Comparison of ENCODE assay signal across 24 mouse cellular contexts in the genomic region with DNA sequence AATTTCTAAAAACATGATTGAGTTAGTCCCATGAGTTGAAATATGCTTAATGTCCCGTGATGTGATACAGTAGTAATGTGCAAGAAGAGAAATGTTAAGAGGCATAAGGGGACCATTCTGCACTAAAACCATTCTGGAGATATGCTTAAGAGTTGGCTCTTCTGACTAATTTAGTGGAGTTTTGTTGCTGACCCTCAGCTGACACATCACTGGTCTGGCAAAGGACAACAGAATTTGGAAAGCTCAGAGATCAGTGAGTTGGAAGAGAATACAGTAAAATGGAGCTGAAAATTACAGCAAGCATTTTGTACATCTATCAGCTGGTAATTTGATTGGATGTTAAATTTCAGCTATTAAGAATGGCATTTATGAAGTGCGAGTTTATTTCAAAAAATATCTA.
"Had no signal": no experiment of that assay in that cellular context is flagged by ENCODE, and none has a peak within 500 bp of the region (broad histone marks: within the 10 kb centered on the region; RNA-seq: fewer than 3 reads in every experiment).

No protein-coding gene starts in this region.

- ATAC-seq: hindbrain, postnatal 0 days; intestine, embryonic 16.5 days had no signal

- H3K4me3 ChIP-seq: heart, adult 2 months; heart, embryonic 13.5 days; heart, embryonic 15.5 days; hindbrain, embryonic 13.5 days; hindbrain, embryonic 15.5 days; kidney, embryonic 15.5 days; limb, embryonic 13.5 days; limb, embryonic 15.5 days had no signal

- H3K27ac ChIP-seq: heart, adult 2 months; heart, embryonic 13.5 days; heart, embryonic 15.5 days; hindbrain, embryonic 13.5 days; hindbrain, embryonic 15.5 days; hindbrain, postnatal 0 days; kidney, embryonic 15.5 days; kidney, postnatal 0 days; limb, embryonic 13.5 days; limb, embryonic 15.5 days had no signal

- H3K4me1 ChIP-seq: hindbrain, embryonic 13.5 days; hindbrain, embryonic 15.5 days; kidney, embryonic 15.5 days; limb, embryonic 13.5 days; limb, embryonic 15.5 days had no signal

- H3K27me3 ChIP-seq: heart, embryonic 13.5 days; heart, embryonic 15.5 days; hindbrain, embryonic 13.5 days; hindbrain, embryonic 15.5 days; kidney, embryonic 15.5 days; limb, embryonic 13.5 days; limb, embryonic 15.5 days had no signal

- H3K4me2 ChIP-seq: heart, embryonic 11.5 days; heart, embryonic 15.5 days; hindbrain, embryonic 13.5 days; hindbrain, embryonic 15.5 days; kidney, embryonic 15.5 days; limb, embryonic 13.5 days; limb, embryonic 15.5 days had no signal

- H3K9ac ChIP-seq: heart, embryonic 13.5 days; heart, embryonic 15.5 days; hindbrain, embryonic 13.5 days; hindbrain, embryonic 15.5 days; kidney, embryonic 15.5 days; limb, embryonic 13.5 days; limb, embryonic 15.5 days had no signal

- H3K9me3 ChIP-seq: heart, embryonic 13.5 days; heart, embryonic 15.5 days; hindbrain, embryonic 13.5 days; hindbrain, embryonic 15.5 days; kidney, embryonic 15.5 days; limb, embryonic 13.5 days; limb, embryonic 15.5 days had no signal

- DNase-seq: gastrocnemius, postnatal 14 days; gastrocnemius, postnatal 36 days; heart, adult 11 months; heart, adult 2 months; heart, postnatal 14 days; heart, postnatal 36 days; kidney, adult 11 months; kidney, adult 9 months; kidney, postnatal 14 days; kidney, postnatal 36 days; layer of hippocampus, adult 9-11 months; layer of hippocampus, postnatal 36 days; left cerebral cortex, postnatal 4 days had no signal

- H3K36me3 ChIP-seq: heart, embryonic 13.5 days; heart, embryonic 15.5 days; hindbrain, embryonic 13.5 days; hindbrain, embryonic 15.5 days; kidney, embryonic 15.5 days; limb, embryonic 13.5 days; limb, embryonic 15.5 days had no signal
